Mouse (Mus musculus): Measurements from ENCODE around the gene Ska2. TPM values are rescaled to one million over a fixed set of nuclear protein-coding genes. Genes with fewer than 3 reads are reported as not detected.
A peak's percentile ranks its signal among the peaks of the same experiment; 100 is the strongest.

The Ska2 gene
- polyA plus RNA-seq, 1 experiment from 2014 or later, result 61.0 TPM

GRCm38 (mm10) chr11:87110172-87110909 is 1.3 kb downstream of the Ska2 start:
- H3K27ac ChIP-seq, result peak overlapping the region; percentile 96
- H3K36me3 ChIP-seq, result peaks cover 40% of the 10 kb centered on the region
- peak overlapping the region; percentile 88 for H3K4me3 ChIP-seq (replicated peaks)
- H3K4me2 ChIP-seq, result peak overlapping the region; percentile 62
- peak overlapping the region; percentile 95 for H3K9ac ChIP-seq
- no peaks in the 10 kb centered on the region for H3K27me3 ChIP-seq
- peaks cover 29% of the 10 kb centered on the region for H3K4me1 ChIP-seq
- WGBS, result 3% methylated on average over 9 of the region's 9 CpGs
- no peak for ATAC-seq (replicated peaks; ENCODE audit: low FRiP score)
- H3K9me3 ChIP-seq (replicated peaks), result no peaks in the 10 kb centered on the region

GRCm38 (mm10) chr11:87121864-87122263 is 12.8 kb downstream of the Ska2 start:
- no peak overlapping the region for H3K9ac ChIP-seq
- peaks cover 68% of the 10 kb centered on the region for H3K36me3 ChIP-seq
- no peak overlapping the region for H3K4me3 ChIP-seq (replicated peaks)
- H3K27ac ChIP-seq, result no peak overlapping the region
- ATAC-seq (replicated peaks; ENCODE audit: low FRiP score), result no peak
- H3K27me3 ChIP-seq, result no peaks in the 10 kb centered on the region
- H3K4me1 ChIP-seq, result peaks cover 8% of the 10 kb centered on the region
- H3K4me2 ChIP-seq, result no peak overlapping the region
- no peaks in the 10 kb centered on the region for H3K9me3 ChIP-seq (replicated peaks)
- 82% methylated on average over 8 of the region's 8 CpGs for WGBS

GRCm38 (mm10) chr11:87125562-87125961 is 16.5 kb downstream of the Ska2 start:
- peak overlapping the region; percentile 78; the same call in 1 of the 2 replicates for H3K4me3 ChIP-seq (replicated peaks)
- 0 out of 2 replicates have a peak overlapping the region, but pooled peaks have one; percentile 65 for H3K9ac ChIP-seq
- WGBS, result 49% methylated on average over 4 of the region's 4 CpGs
- peaks cover 19% of the 10 kb centered on the region for H3K4me1 ChIP-seq
- peak overlapping the region; percentile 74 for H3K4me2 ChIP-seq
- peaks cover 38% of the 10 kb centered on the region for H3K36me3 ChIP-seq
- H3K27me3 ChIP-seq, result no peaks in the 10 kb centered on the region
- no peaks in the 10 kb centered on the region for H3K9me3 ChIP-seq (replicated peaks)
- peak overlapping the region; percentile 92; the same call in 1 of the 2 replicates for H3K27ac ChIP-seq
- ATAC-seq (replicated peaks; ENCODE audit: low FRiP score), result no peak

GRCm38 (mm10) chr11:87126281-87126823 is 17.3 kb downstream of the Ska2 start:
- no peak for ATAC-seq (replicated peaks; ENCODE audit: low FRiP score)
- H3K27me3 ChIP-seq, result no peaks in the 10 kb centered on the region
- no peaks in the 10 kb centered on the region for H3K9me3 ChIP-seq (replicated peaks)
- peaks cover 19% of the 10 kb centered on the region for H3K4me1 ChIP-seq
- peak overlapping the region; percentile 92 for H3K27ac ChIP-seq
- peak overlapping the region; percentile 78 for H3K4me3 ChIP-seq (replicated peaks)
- H3K4me2 ChIP-seq, result peak overlapping the region; percentile 74
- 1% methylated on average over 12 of the region's 12 CpGs for WGBS
- peaks cover 35% of the 10 kb centered on the region for H3K36me3 ChIP-seq
- peak overlapping the region; percentile 65 for H3K9ac ChIP-seq

GRCm38 (mm10) chr11:87126824-87127816 is 18.1 kb downstream of the Ska2 start, which contains the start of gene Trim37:
Trim37 (plus strand) TSS chr11:87127077.
- Histone ChIP-seq H3K4me2 (peak within 1 kb of the TSS; percentile 74), H3K9ac (peak within 1 kb of the TSS; percentile 65), H3K4me1 (peaks cover 19% of the 10 kb centered on the region), H3K4me3 (replicated peaks) (peak within 1 kb of the TSS; percentile 78), H3K27ac (peak within 1 kb of the TSS; percentile 92), H3K27me3 (no peaks in the 10 kb centered on the region), H3K36me3 (peaks cover 34% of the 10 kb centered on the region), H3K9me3 (replicated peaks) (no peaks in the 10 kb centered on the region)
- under 1% methylated on average over 103 of the region's 105 CpGs for WGBS
- peak; percentile 94 for ATAC-seq (replicated peaks; ENCODE audit: low FRiP score)

GRCm38 (mm10) chr11:87136233-87136632 is 27.2 kb downstream of the Ska2 start:
- no peak overlapping the region for H3K9ac ChIP-seq
- H3K36me3 ChIP-seq, result peaks cover 39% of the 10 kb centered on the region
- H3K27ac ChIP-seq, result no peak overlapping the region
- 79% methylated on average over 4 of the region's 4 CpGs for WGBS
- no peak for ATAC-seq (replicated peaks; ENCODE audit: low FRiP score)
- H3K27me3 ChIP-seq, result no peaks in the 10 kb centered on the region
- no peak overlapping the region for H3K4me3 ChIP-seq (replicated peaks)
- H3K9me3 ChIP-seq (replicated peaks), result no peaks in the 10 kb centered on the region
- no peaks in the 10 kb centered on the region for H3K4me1 ChIP-seq
- H3K4me2 ChIP-seq, result no peak overlapping the region

- H3K36me3 ChIP-seq, result peaks cover 19% of the 10 kb centered on the region; the same call in 1 of the 2 replicates
- H3K4me1 ChIP-seq, result no peaks in the 10 kb centered on the region
- no peak overlapping the region for H3K9ac ChIP-seq
- ATAC-seq (replicated peaks; ENCODE audit: low FRiP score), result no peak
- H3K9me3 ChIP-seq (replicated peaks), result no peaks in the 10 kb centered on the region
- WGBS, result 86% methylated on average over 2 of the region's 2 CpGs
- no peak overlapping the region for H3K27ac ChIP-seq
- H3K27me3 ChIP-seq, result no peaks in the 10 kb centered on the region
- no peak overlapping the region for H3K4me2 ChIP-seq
- H3K4me3 ChIP-seq (replicated peaks), result no peak overlapping the region
Observed at GRCm38 (mm10) chr11:87158012-87158411, 49.0 kb downstream of the Ska2 start.

GRCm38 (mm10) chr11:87162687-87163086 is 53.7 kb downstream of the Ska2 start:
- H3K4me3 ChIP-seq (replicated peaks), result no peak overlapping the region
- H3K9me3 ChIP-seq (replicated peaks), result no peaks in the 10 kb centered on the region
- H3K27ac ChIP-seq, result no peak overlapping the region
- no peak for ATAC-seq (replicated peaks; ENCODE audit: low FRiP score)
- H3K27me3 ChIP-seq, result no peaks in the 10 kb centered on the region
- 82% methylated on average over 4 of the region's 4 CpGs for WGBS
- H3K4me1 ChIP-seq, result no peaks in the 10 kb centered on the region
- no peak overlapping the region for H3K4me2 ChIP-seq
- no peak overlapping the region for H3K9ac ChIP-seq
- peaks cover 46% of the 10 kb centered on the region for H3K36me3 ChIP-seq

GRCm38 (mm10) chr11:87163751-87164150 is 54.7 kb downstream of the Ska2 start:
- H3K4me2 ChIP-seq, result no peak overlapping the region
- no peaks in the 10 kb centered on the region for H3K27me3 ChIP-seq
- H3K4me1 ChIP-seq, result no peaks in the 10 kb centered on the region
- H3K27ac ChIP-seq, result no peak overlapping the region
- H3K36me3 ChIP-seq, result peaks cover 56% of the 10 kb centered on the region
- H3K4me3 ChIP-seq (replicated peaks), result no peak overlapping the region
- no peak for ATAC-seq (replicated peaks; ENCODE audit: low FRiP score)
- no peak overlapping the region for H3K9ac ChIP-seq
- H3K9me3 ChIP-seq (replicated peaks), result no peaks in the 10 kb centered on the region

- 86% methylated on average over 5 of the region's 5 CpGs for WGBS
- no peak overlapping the region for H3K27ac ChIP-seq
- no peaks in the 10 kb centered on the region for H3K9me3 ChIP-seq (replicated peaks)
- H3K4me1 ChIP-seq, result no peaks in the 10 kb centered on the region
- H3K4me2 ChIP-seq, result no peak overlapping the region
- peaks cover 30% of the 10 kb centered on the region for H3K36me3 ChIP-seq
- H3K9ac ChIP-seq, result no peak overlapping the region
- no peak overlapping the region for H3K4me3 ChIP-seq (replicated peaks)
- H3K27me3 ChIP-seq, result no peaks in the 10 kb centered on the region
- no peak for ATAC-seq (replicated peaks; ENCODE audit: low FRiP score)
Observed at GRCm38 (mm10) chr11:87173625-87174024, 64.6 kb downstream of the Ska2 start.
